Mouse (Mus musculus) frontal cortex, postnatal 25 days (tissue): ENCODE measurements around the gene Fahd1.

ENCODE experiments used
- DNase-seq, 2 experiments: peaks; one replicate each; pipeline ENCODE4 v3.0.0; 2022; ENCODE audit warnings: low spot score in 2 of 2

Gene Fahd1

GRCm38 (mm10) chr17:24850065-24850772, at the start of gene Fahd1:
Gene Fahd1 (minus strand): TSS chr17:24850364.
- peak; percentile 89 to 91 for DNase-seq

- DNase-seq: no peak
Observed at GRCm38 (mm10) chr17:24899153-24899552, 49.0 kb upstream of the Fahd1 start.

- DNase-seq: no peak
Observed at GRCm38 (mm10) chr17:24898041-24898854, 48.1 kb upstream of the Fahd1 start.

GRCm38 (mm10) chr17:24897600-24897999, 47.4 kb upstream of the Fahd1 start:
- no peak for DNase-seq

- no peak for DNase-seq
Observed at GRCm38 (mm10) chr17:24896993-24897269, 46.8 kb upstream of the Fahd1 start.

GRCm38 (mm10) chr17:24896241-24896992, 46.3 kb upstream of the Fahd1 start, which contains the start of gene Nme3:
Gene Nme3 (plus strand): TSS chr17:24896500.
- DNase-seq: peak in 1 of 2 experiments; percentile 58

GRCm38 (mm10) chr17:24895571-24896240, 45.5 kb upstream of the Fahd1 start:
- DNase-seq: no peak

- peak; percentile 72 to 75 for DNase-seq
Observed at GRCm38 (mm10) chr17:24894995-24895547, 44.9 kb upstream of the Fahd1 start, which contains the start of the genes Eme2 and Mrps34. Gene Eme2 (minus strand): TSS chr17:24895087. Gene Mrps34 (plus strand): TSS chr17:24895116.

- no peak for DNase-seq
Observed at GRCm38 (mm10) chr17:24894061-24894994, 44.2 kb upstream of the Fahd1 start.

- DNase-seq: no peak
Observed at GRCm38 (mm10) chr17:24893276-24893675, 43.1 kb upstream of the Fahd1 start.

- DNase-seq: no peak
Observed at GRCm38 (mm10) chr17:24892785-24893184, 42.6 kb upstream of the Fahd1 start.

- DNase-seq: no peak
Observed at GRCm38 (mm10) chr17:24891321-24891720, 41.2 kb upstream of the Fahd1 start.

- DNase-seq: no peak
Observed at GRCm38 (mm10) chr17:24890151-24891092, 40.3 kb upstream of the Fahd1 start.

GRCm38 (mm10) chr17:24888862-24889261, 38.7 kb upstream of the Fahd1 start:
- no peak for DNase-seq

- no peak for DNase-seq
Observed at GRCm38 (mm10) chr17:24887291-24888080, 37.3 kb upstream of the Fahd1 start.

- no peak for DNase-seq
Observed at GRCm38 (mm10) chr17:24886932-24887271, 36.7 kb upstream of the Fahd1 start.

- peak; percentile 93 to 95 for DNase-seq
Observed at GRCm38 (mm10) chr17:24886134-24886931, 36.2 kb upstream of the Fahd1 start, which contains the start of the genes Nubp2 and Spsb3. Gene Nubp2 (minus strand): TSS chr17:24886349. Gene Spsb3 (plus strand): TSS chr17:24886643.
